Comparison of ENCODE assay signal across 8 mouse cellular contexts in the genomic region with DNA sequence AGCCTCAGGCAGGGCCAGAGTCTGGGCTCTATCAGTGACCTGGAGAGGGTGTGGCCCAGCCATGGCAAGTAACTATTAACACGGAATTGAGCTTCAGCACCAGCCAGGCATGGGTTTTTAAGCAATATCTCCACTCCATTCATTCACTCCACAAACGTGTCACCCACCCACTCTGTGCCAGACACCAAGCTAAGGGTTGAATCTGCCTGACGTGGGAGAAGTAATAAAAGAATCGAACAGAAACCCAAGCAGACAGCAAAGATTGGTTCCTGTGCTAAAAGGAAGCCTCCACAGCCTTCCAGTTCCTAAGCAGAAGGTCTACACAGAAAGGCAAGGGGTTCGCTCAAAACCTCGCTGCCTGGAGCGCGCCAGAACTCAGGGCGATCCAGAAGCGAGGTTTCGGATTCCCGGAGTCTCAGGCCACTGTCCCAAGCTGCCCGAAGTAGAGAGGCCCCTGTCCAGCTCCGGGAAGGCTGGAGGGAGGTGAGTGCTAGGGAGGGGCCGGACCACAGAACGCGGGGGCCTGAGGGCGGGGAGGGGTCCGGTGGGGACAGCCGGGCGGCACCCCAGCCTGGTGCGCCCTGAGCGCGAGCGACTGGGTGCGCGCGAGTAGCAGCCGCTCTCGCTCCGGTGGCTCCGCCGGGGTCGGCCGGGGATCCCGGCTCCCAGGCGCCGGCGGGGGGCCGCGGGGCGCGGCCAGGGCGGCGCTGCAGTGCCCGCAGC. TPM values are rescaled to one million over a fixed set of nuclear protein-coding genes. Genes with fewer than 3 reads are reported as not detected.
A peak's percentile ranks its signal among the peaks of the same experiment; 100 is the strongest.
DNase-seq lines count a peak whose midpoint lies in the region; ATAC-seq and TF ChIP-seq lines count a peak whose summit lies in the region.

No protein-coding gene starts in this region.

- peak; percentile 60 for ATAC-seq in kidney, postnatal 0 days (replicated peaks; ENCODE audit: low FRiP score, low read depth)
- ATAC-seq in intestine, embryonic 16.5 days: peak; percentile 43
- ATAC-seq in neural tube, embryonic 13.5 days (ENCODE audit: low read depth): peak; percentile 36

- H3K4me2 ChIP-seq in kidney, postnatal 0 days (ENCODE audit: low read length): peak overlapping the region; percentile 84
- H3K4me2 ChIP-seq in intestine, embryonic 16.5 days (ENCODE audit: low read depth, low read length): peak overlapping the region; percentile 98
- H3K4me2 ChIP-seq in neural tube, embryonic 13.5 days: peak overlapping the region; percentile 98

- peak; percentile 48 for DNase-seq in kidney, postnatal 0 days (ENCODE audit: low spot score)
- DNase-seq in kidney, adult 8-10 months: no peak
- DNase-seq in layer of hippocampus, adult 11-12 months (ENCODE audit: low spot score): no peak
- no peak for DNase-seq in left cerebral cortex, postnatal 36 days (ENCODE audit: low spot score in 2 of 2)
- DNase-seq in cerebellum, adult 11 months: no peak

- TF ChIP-seq POLR2A in embryonic fibroblast, embryonic 13.5 days (IDR thresholded peaks at IDR 0.05; ENCODE audit: low read depth, low read length): no peak

- peak overlapping the region; percentile 62 for H3K9ac ChIP-seq in kidney, postnatal 0 days (ENCODE audit: low read depth, low read length)
- H3K9ac ChIP-seq in intestine, embryonic 16.5 days (ENCODE audit: low read depth, low read length): peak overlapping the region; percentile 66
- H3K9ac ChIP-seq in neural tube, embryonic 13.5 days: peak overlapping the region; percentile 81

- TF ChIP-seq CTCF in kidney, postnatal 0 days (IDR thresholded peaks at IDR 0.05; ENCODE audit: low read depth): no peak
- no peak for TF ChIP-seq CTCF in embryonic fibroblast, embryonic 13.5 days (IDR thresholded peaks at IDR 0.05; ENCODE audit: borderline replicate concordance, insufficient read depth, low read length)

- no peaks in the 10 kb centered on the region for H3K36me3 ChIP-seq in kidney, postnatal 0 days (ENCODE audit: insufficient read depth, low read length)
- no peaks in the 10 kb centered on the region for H3K36me3 ChIP-seq in intestine, embryonic 16.5 days (ENCODE audit: control insufficient read depth, insufficient read depth, low read length)
- H3K36me3 ChIP-seq in neural tube, embryonic 13.5 days: no peaks in the 10 kb centered on the region

- 2% methylated on average over 44 of the region's 46 CpGs for WGBS in kidney, postnatal 0 days
- WGBS in intestine, embryonic 16.5 days: 2% methylated on average over 43 of the region's 46 CpGs
- under 1% methylated on average over 43 of the region's 46 CpGs for WGBS in neural tube, embryonic 13.5 days

- H3K27me3 ChIP-seq in kidney, postnatal 0 days (ENCODE audit: insufficient read depth, low read length): peaks cover 17% of the 10 kb centered on the region; the same call in 1 of the 2 replicates
- H3K27me3 ChIP-seq in intestine, embryonic 16.5 days (replicated peaks; ENCODE audit: control insufficient read depth, insufficient read depth, low read length): peaks cover 44% of the 10 kb centered on the region
- H3K27me3 ChIP-seq in neural tube, embryonic 13.5 days: peaks cover 47% of the 10 kb centered on the region

- H3K4me3 ChIP-seq in kidney, postnatal 0 days (replicated peaks; ENCODE audit: low read depth, low read length): peak overlapping the region; percentile 56
- peak overlapping the region; percentile 19 for H3K4me3 ChIP-seq in embryonic fibroblast, embryonic 13.5 days (ENCODE audit: insufficient read depth, low read length)
- H3K4me3 ChIP-seq in intestine, embryonic 16.5 days (ENCODE audit: low read length): peak overlapping the region; percentile 60
- H3K4me3 ChIP-seq in neural tube, embryonic 13.5 days: peak overlapping the region; percentile 65

- intact Hi-C loops in left cerebral cortex, postnatal 36 days (cut with DNase I): no loop called here

- peaks cover 7% of the 10 kb centered on the region for H3K4me1 ChIP-seq in kidney, postnatal 0 days (replicated peaks; ENCODE audit: insufficient read depth, low read length)
- H3K4me1 ChIP-seq in embryonic fibroblast, embryonic 13.5 days (ENCODE audit: control insufficient read depth, insufficient read depth, low read length): no peaks in the 10 kb centered on the region
- peaks cover 22% of the 10 kb centered on the region for H3K4me1 ChIP-seq in intestine, embryonic 16.5 days (ENCODE audit: control insufficient read depth, insufficient read depth, low read length)
- H3K4me1 ChIP-seq in neural tube, embryonic 13.5 days (replicated peaks): peaks cover 55% of the 10 kb centered on the region

- peak overlapping the region; percentile 65 for H3K27ac ChIP-seq in kidney, postnatal 0 days
- H3K27ac ChIP-seq in embryonic fibroblast, embryonic 13.5 days (ENCODE audit: insufficient read depth, low read length): no peak overlapping the region
- H3K27ac ChIP-seq in intestine, embryonic 16.5 days (ENCODE audit: low read length): peak overlapping the region; percentile 30
- H3K27ac ChIP-seq in neural tube, embryonic 13.5 days (replicated peaks): peak overlapping the region; percentile 54

- no peaks in the 10 kb centered on the region for H3K9me3 ChIP-seq in kidney, postnatal 0 days (replicated peaks; ENCODE audit: low read length)
- no peaks in the 10 kb centered on the region for H3K9me3 ChIP-seq in intestine, embryonic 16.5 days (ENCODE audit: control insufficient read depth, low read length)
- no peaks in the 10 kb centered on the region for H3K9me3 ChIP-seq in neural tube, embryonic 13.5 days

RNA-seq across cellular contexts. Expression of gene Wnt4, which starts 0.7 kb away (rescaled TPM):
- polyA plus RNA-seq in kidney, postnatal 0 days (2015; fragmentation: Nextera tagmentation; extraction: Ambion mirVana): 17.5 and 26.5 TPM in 2 replicates
- polyA plus RNA-seq in embryonic fibroblast, embryonic 13.5 days (2011; ENCODE audit: insufficient read length, low read depth, missing spikeins): 2.2 and 4.7 TPM in 2 replicates
- 1.0 TPM in 2 replicates for polyA plus RNA-seq in intestine, embryonic 16.5 days (2015; fragmentation: Nextera tagmentation; extraction: Ambion mirVana)
- polyA plus RNA-seq in neural tube, embryonic 13.5 days (2015; fragmentation: Nextera tagmentation; extraction: Ambion mirVana): 4.1 and 4.9 TPM in 2 replicates
- total RNA-seq in left cerebral cortex, postnatal 36 days (2021): 10 to 100 TPM; 13.1 to 14.0 TPM
